Mouse (Mus musculus) mesoderm, embryonic 11.5 days (tissue): ENCODE results near the gene Gpr179.
A peak's percentile ranks its signal among the peaks of the same experiment; 100 is the strongest.
"Not testable (repeated sequence)": the region's sequence is repeated elsewhere in the genome, so short reads cannot be mapped to it uniquely, and the experiment has no call there.

Source experiments
- DNase-seq: peaks from one replicate; pipeline ENCODE4 v3.0.0-alpha.2; 2012; ENCODE audit warnings: low read depth, low spot score

The Gpr179 gene

GRCm38 (mm10) chr11:97321894-97322600 is 29.8 kb downstream of the Gpr179 start:
- DNase-seq, result not testable (repeated sequence)

- DNase-seq, result no peak
These were observed 30.7 kb downstream of the Gpr179 start for GRCm38 (mm10) chr11:97321197-97321596.

GRCm38 (mm10) chr11:97315504-97316503 is 36.1 kb downstream of the Gpr179 start, which contains the start of gene Mrpl45:
Gene Mrpl45 (plus strand): TSS chr11:97315716.
- DNase-seq, result peak; percentile 100

GRCm38 (mm10) chr11:97314751-97315503 is 37.0 kb downstream of the Gpr179 start:
- DNase-seq, result no peak

GRCm38 (mm10) chr11:97314110-97314509 is 37.8 kb downstream of the Gpr179 start:
- DNase-seq, result peak; percentile 45

- not testable (repeated sequence) for DNase-seq
These were observed 39.0 kb downstream of the Gpr179 start for GRCm38 (mm10) chr11:97312871-97313270.

- DNase-seq, result peak; percentile 69
These were observed 40.8 kb downstream of the Gpr179 start for GRCm38 (mm10) chr11:97310895-97311631.

- DNase-seq, result peak; percentile 90
These were observed 41.8 kb downstream of the Gpr179 start for GRCm38 (mm10) chr11:97309911-97310571.

- DNase-seq, result peak; percentile 15
These were observed 42.4 kb downstream of the Gpr179 start for GRCm38 (mm10) chr11:97309451-97309836.

GRCm38 (mm10) chr11:97308806-97309450 is 42.9 kb downstream of the Gpr179 start:
- DNase-seq, result no peak

GRCm38 (mm10) chr11:97307294-97308069 is 44.4 kb downstream of the Gpr179 start:
- DNase-seq, result no peak

GRCm38 (mm10) chr11:97304631-97305030 is 47.2 kb downstream of the Gpr179 start:
- no peak for DNase-seq

- DNase-seq, result no peak
These were observed 49.6 kb downstream of the Gpr179 start for GRCm38 (mm10) chr11:97302231-97302781.

GRCm38 (mm10) chr11:97301406-97301805 is 50.5 kb downstream of the Gpr179 start:
- DNase-seq, result no peak

- DNase-seq, result no peak
These were observed 51.9 kb downstream of the Gpr179 start for GRCm38 (mm10) chr11:97299939-97300338.

- DNase-seq, result no peak
These were observed 55.3 kb downstream of the Gpr179 start for GRCm38 (mm10) chr11:97296542-97296941.

GRCm38 (mm10) chr11:97292731-97293130 is 59.1 kb downstream of the Gpr179 start:
- no peak for DNase-seq

- DNase-seq, result no peak
These were observed 62.3 kb downstream of the Gpr179 start for GRCm38 (mm10) chr11:97289276-97290230.
